Mouse (Mus musculus) midbrain, embryonic 14.5 days (tissue): ENCODE results near the gene Ldoc1. TPM values are rescaled to one million over a fixed set of nuclear protein-coding genes. Genes with fewer than 3 reads are reported as not detected.

ENCODE experiments used
- ATAC-seq: fragments of 200-750 bp; cut with Nextera tagmentation; 2 replicates; pipeline ENCODE4 v1.8.0; 2017; ENCODE audit warnings: moderate number of reproducible peaks, moderate library complexity; ENCODE audit not compliant: low FRiP score, low TSS enrichment
- DNase-seq: peaks from one replicate; pipeline ENCODE4 v3.0.0-alpha.2; 2015
- H3K27ac ChIP-seq: fragments of 300-500 bp; sonication (generic); replicated peaks from 2 replicates; pipeline ENCODE4 v1.5.1; 2014; ENCODE audit warnings: mild to moderate bottlenecking, low read depth, low read length, moderate library complexity
- H3K27me3 ChIP-seq: fragments of 300-500 bp; sonication (generic); 2 replicates; pipeline ENCODE4 v1.6.1; 2014; ENCODE audit warnings: low read length, control low read depth, mixed read lengths; ENCODE audit not compliant: control insufficient read depth, insufficient read depth
- H3K36me3 ChIP-seq: fragments of 300-500 bp; sonication (generic); 2 replicates; pipeline ENCODE4 v1.6.1; 2014; ENCODE audit warnings: low read length, control low read depth; ENCODE audit not compliant: control insufficient read depth, insufficient read depth
- H3K4me1 ChIP-seq: fragments of 300-500 bp; sonication (generic); 2 replicates; pipeline ENCODE4 v1.6.1; 2014; ENCODE audit warnings: mild to moderate bottlenecking, antibody characterized with exemption, low read length, control low read depth; ENCODE audit not compliant: control insufficient read depth, insufficient read depth
- H3K4me2 ChIP-seq: fragments of 300-500 bp; sonication (generic); 2 replicates; pipeline ENCODE4 v1.6.1; 2014; ENCODE audit warnings: mild to moderate bottlenecking, low read length, moderate library complexity
- H3K4me3 ChIP-seq: fragments of 300-500 bp; sonication (generic); replicated peaks from 2 replicates; pipeline ENCODE4 v1.5.1; 2014; ENCODE audit warnings: low read depth, low read length
- H3K9ac ChIP-seq: fragments of 300-500 bp; sonication (generic); replicated peaks from 2 replicates; pipeline ENCODE4 v1.6.1; 2014; ENCODE audit warnings: mild to moderate bottlenecking, low read length, moderate library complexity
- H3K9me3 ChIP-seq: fragments of 300-500 bp; sonication (generic); 2 replicates; pipeline ENCODE4 v1.6.1; 2016; ENCODE audit warnings: low read length, control low read depth, mixed read lengths; ENCODE audit not compliant: control insufficient read depth
- WGBS: fragments of 180-500 bp; shearing (Covaris S2); extraction: QIAGEN DNeasy Blood & Tissue Kit; methylation state at CpG from one replicate; pipeline ENCODE4 v1.1.7; 2014; 5-methylcytosine and 5-hydroxymethylcytosine counted together
- polyA plus RNA-seq: library from polyadenylated mRNA; unstranded; fragments of >200 nt; fragmentation: Nextera tagmentation; extraction: Ambion mirVana; gene quantifications from 2 replicates; pipeline ENCODE4 v1.2.1, GENCODE M21; 2014

Ldoc1 gene
- 5.8 and 6.6 TPM in 2 replicates for polyA plus RNA-seq

GRCm38 (mm10) chrX:61709302-61710033, at the start of gene Ldoc1:
Ldoc1 (plus strand) TSS chrX:61709497.
- Histone ChIP-seq H3K36me3 (no peaks in the 10 kb centered on the region), H3K4me1 (no peaks in the 10 kb centered on the region), H3K27ac (no peak within 1 kb of the TSS), H3K4me2 (peak within 1 kb of the TSS; percentile 57), H3K27me3 (no peaks in the 10 kb centered on the region), H3K4me3 (peak within 1 kb of the TSS; percentile 35), H3K9ac (no peak within 1 kb of the TSS), H3K9me3 (no peaks in the 10 kb centered on the region)
- WGBS, result 43% methylated on average over 34 of the region's 34 CpGs
- ATAC-seq (peak; percentile 48), DNase-seq (peak; percentile 1)

DNA sequence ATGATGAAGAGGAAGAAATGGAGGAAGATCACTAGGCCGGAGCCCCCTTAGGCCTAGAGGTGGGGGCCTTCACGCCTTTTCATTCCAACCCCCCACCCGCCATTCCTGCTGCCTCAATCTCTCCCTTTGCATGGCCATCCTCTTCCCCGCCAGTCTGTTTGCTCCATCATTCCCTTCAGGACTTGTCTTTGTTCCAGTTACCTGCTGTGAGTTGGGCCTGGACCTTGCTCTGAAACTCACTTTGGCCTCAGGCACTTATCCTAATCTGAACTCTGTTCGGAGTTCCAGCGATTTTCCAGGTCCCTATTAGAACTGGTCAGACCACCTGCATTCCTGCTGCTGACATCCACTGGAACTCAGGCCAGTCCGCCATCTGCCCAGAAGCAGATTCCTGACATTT, 834 bp downstream of the Ldoc1 start:
- WGBS, result 90% methylated on average over 7 of the region's 7 CpGs
- H3K36me3 ChIP-seq, result no peaks in the 10 kb centered on the region
- no peak overlapping the region for H3K4me3 ChIP-seq
- no peak overlapping the region for H3K4me2 ChIP-seq
- no peak for ATAC-seq
- no peak for DNase-seq
- H3K9me3 ChIP-seq, result no peaks in the 10 kb centered on the region
- H3K4me1 ChIP-seq, result no peaks in the 10 kb centered on the region
- no peak overlapping the region for H3K9ac ChIP-seq
- H3K27ac ChIP-seq, result no peak overlapping the region
- H3K27me3 ChIP-seq, result no peaks in the 10 kb centered on the region

DNA sequence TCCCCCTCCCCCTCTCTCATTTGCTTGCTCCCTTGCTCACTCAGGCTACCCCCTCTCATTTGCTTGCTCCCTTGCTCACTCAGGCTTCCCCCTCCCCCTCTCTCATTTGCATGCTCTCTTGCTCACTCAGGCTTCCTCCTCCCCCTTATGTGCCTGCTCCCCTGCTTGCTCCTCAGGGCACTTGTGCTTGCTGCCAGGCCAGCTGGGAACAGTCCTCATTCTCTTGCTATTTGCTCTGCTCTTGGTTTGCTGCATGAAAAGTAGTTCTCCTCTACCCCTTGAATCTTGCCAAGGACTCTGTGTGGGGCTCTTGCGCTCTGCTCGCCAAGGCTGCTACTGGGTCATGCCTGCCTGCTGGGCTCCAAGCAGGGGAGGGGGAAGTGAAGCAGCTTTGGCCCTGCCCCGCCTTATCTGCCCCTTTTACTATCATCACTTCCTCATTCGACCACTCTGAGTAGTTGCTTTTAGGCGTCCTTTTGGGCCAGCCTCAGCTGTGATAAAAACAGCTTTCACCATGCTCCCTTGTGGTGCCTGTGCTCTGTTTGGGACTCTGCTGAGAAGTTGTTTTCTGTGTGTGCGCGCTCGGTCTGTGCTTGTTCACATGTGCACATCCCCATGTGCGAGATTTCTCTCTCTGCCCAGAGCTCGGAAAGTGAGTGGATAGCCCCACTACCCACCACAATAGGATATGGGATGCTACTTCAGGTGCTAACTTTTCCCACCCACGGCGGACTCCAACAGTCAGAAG, 13.2 kb downstream of the Ldoc1 start:
- WGBS, result 45% methylated on average over 12 of the region's 12 CpGs
- Histone ChIP-seq H3K4me3 (no peak overlapping the region), H3K27ac (no peak overlapping the region), H3K9ac (no peak overlapping the region), H3K4me1 (no peaks in the 10 kb centered on the region), H3K27me3 (no peaks in the 10 kb centered on the region), H3K9me3 (no peaks in the 10 kb centered on the region), H3K36me3 (no peaks in the 10 kb centered on the region), H3K4me2 (peak overlapping the region; percentile 18; the same call in 1 of the 2 replicates)
- peak; percentile 55 for ATAC-seq
- peak; percentile 30 for DNase-seq

DNA sequence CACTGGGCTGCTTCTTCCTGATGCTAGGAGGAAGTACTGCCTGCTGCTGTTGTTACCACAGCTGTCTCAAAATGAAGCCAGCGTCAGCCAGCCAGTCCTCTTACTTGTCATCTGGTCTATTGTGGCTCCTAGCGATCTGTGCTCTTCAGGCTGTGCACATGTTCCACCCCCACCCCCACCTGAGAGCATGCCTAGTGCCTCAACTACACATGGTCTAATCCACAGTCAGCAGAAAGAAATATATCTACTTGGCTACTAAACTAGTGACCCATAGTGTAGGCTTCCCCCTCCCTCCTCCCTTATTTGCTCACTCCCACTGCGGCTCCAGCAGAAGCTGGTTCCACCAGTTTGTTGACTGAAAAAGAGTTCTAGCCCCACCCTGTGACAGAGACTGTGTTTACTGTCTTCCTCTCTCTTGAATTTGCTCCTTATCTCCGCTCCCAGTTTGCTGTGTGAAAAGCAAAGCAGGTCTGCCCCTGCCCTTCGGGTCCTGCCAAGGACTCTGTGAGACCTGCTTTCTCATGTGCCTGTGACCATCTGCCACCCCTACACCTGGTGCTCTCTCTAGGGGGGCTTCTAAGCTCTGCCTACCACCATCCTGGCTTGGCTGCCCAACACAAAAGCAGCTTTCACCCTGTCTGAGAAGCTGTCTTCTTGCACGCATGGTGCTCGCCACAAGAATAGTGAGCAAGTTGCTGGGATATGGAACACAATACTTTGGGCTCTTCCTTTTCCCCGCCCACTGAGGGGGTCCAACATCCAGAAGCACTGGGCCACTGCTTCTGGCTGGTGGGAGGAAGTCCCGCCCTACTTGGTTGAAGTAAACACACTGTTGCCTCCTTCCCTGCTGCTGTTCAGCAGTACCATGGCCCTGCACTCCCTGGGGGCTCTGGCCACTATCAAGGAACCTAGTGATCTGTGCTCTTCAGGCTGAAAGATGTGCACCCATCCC, 14.0 kb downstream of the Ldoc1 start:
- Histone ChIP-seq H3K4me2 (peak overlapping the region; percentile 18; the same call in 1 of the 2 replicates), H3K36me3 (no peaks in the 10 kb centered on the region), H3K27me3 (no peaks in the 10 kb centered on the region), H3K9ac (no peak overlapping the region), H3K9me3 (no peaks in the 10 kb centered on the region), H3K4me1 (no peaks in the 10 kb centered on the region), H3K27ac (no peak overlapping the region), H3K4me3 (no peak overlapping the region)
- 52% methylated on average over 9 of the region's 9 CpGs for WGBS
- ATAC-seq, result peak; percentile 55; the same call in 1 of the 2 replicates
- DNase-seq, result peak; percentile 0

GRCm38 (mm10) chrX:61727516-61728310, 18.4 kb downstream of the Ldoc1 start:
- 51% methylated on average over 2 of the region's 2 CpGs for WGBS
- DNase-seq, result no peak
- H3K4me1 ChIP-seq, result no peaks in the 10 kb centered on the region
- no peak overlapping the region for H3K4me2 ChIP-seq
- no peak overlapping the region for H3K9ac ChIP-seq
- no peaks in the 10 kb centered on the region for H3K36me3 ChIP-seq
- no peak overlapping the region for H3K4me3 ChIP-seq
- no peak overlapping the region for H3K27ac ChIP-seq
- H3K27me3 ChIP-seq, result no peaks in the 10 kb centered on the region
- H3K9me3 ChIP-seq, result no peaks in the 10 kb centered on the region
- no peak for ATAC-seq
